Mouse (Mus musculus): Measurements from ENCODE around the gene Zbtb3. TPM values are rescaled to one million over a fixed set of nuclear protein-coding genes. Genes with fewer than 3 reads are reported as not detected.

Zbtb3 gene
- polyA plus RNA-seq (2015; fragmentation: Nextera tagmentation; extraction: Ambion mirVana): 5.1 and 5.7 TPM in 2 replicates

GRCm38 (mm10) chr19:8802130-8802821 lies at the start of gene Zbtb3:
Zbtb3 (plus strand) TSS chr19:8802555.
- H3K27me3 ChIP-seq: no peaks in the 10 kb centered on the region
- peak within 1 kb of the TSS; percentile 97 for H3K27ac ChIP-seq
- under 1% methylated on average over 30 of the region's 30 CpGs for WGBS
- peak; percentile 97 for ATAC-seq (replicated peaks; ENCODE audit: low FRiP score)
- H3K36me3 ChIP-seq: peaks cover 38% of the 10 kb centered on the region
- peak within 1 kb of the TSS; percentile 60 for H3K9ac ChIP-seq
- H3K9me3 ChIP-seq (replicated peaks): no peaks in the 10 kb centered on the region
- H3K4me3 ChIP-seq (replicated peaks): peak within 1 kb of the TSS; percentile 79
- H3K4me1 ChIP-seq: peaks cover 29% of the 10 kb centered on the region
- H3K4me2 ChIP-seq: peak within 1 kb of the TSS; percentile 76

GRCm38 (mm10) chr19:8755652-8756051 lies 46.7 kb upstream of the Zbtb3 start:
- no peaks in the 10 kb centered on the region for H3K9me3 ChIP-seq (replicated peaks)
- H3K4me3 ChIP-seq (replicated peaks): peak overlapping the region; percentile 79
- ATAC-seq (replicated peaks; ENCODE audit: low FRiP score): no peak
- H3K4me1 ChIP-seq: peaks cover 22% of the 10 kb centered on the region
- no peak overlapping the region for H3K9ac ChIP-seq
- 67% methylated on average over 3 of the region's 3 CpGs for WGBS
- no peaks in the 10 kb centered on the region for H3K27me3 ChIP-seq
- H3K27ac ChIP-seq: no peak overlapping the region
- peak overlapping the region; percentile 71 for H3K4me2 ChIP-seq
- H3K36me3 ChIP-seq: peaks cover 50% of the 10 kb centered on the region

GRCm38 (mm10) chr19:8756635-8757387 lies 45.5 kb upstream of the Zbtb3 start, which contains the start of gene Nxf1:
Nxf1 (plus strand) TSS chr19:8757073.
- no peaks in the 10 kb centered on the region for H3K9me3 ChIP-seq (replicated peaks)
- peak within 1 kb of the TSS; percentile 94 for H3K9ac ChIP-seq
- peak within 1 kb of the TSS; percentile 79 for H3K4me3 ChIP-seq (replicated peaks)
- H3K4me1 ChIP-seq: peaks cover 22% of the 10 kb centered on the region
- under 1% methylated on average over 73 of the region's 75 CpGs for WGBS
- H3K4me2 ChIP-seq: peak within 1 kb of the TSS; percentile 71
- peak within 1 kb of the TSS; percentile 93 for H3K27ac ChIP-seq
- H3K36me3 ChIP-seq: peaks cover 41% of the 10 kb centered on the region
- ATAC-seq (replicated peaks; ENCODE audit: low FRiP score): peak; percentile 95
- no peaks in the 10 kb centered on the region for H3K27me3 ChIP-seq

- H3K27me3 ChIP-seq: no peaks in the 10 kb centered on the region
- peaks cover 22% of the 10 kb centered on the region for H3K4me1 ChIP-seq
- H3K9me3 ChIP-seq (replicated peaks): no peaks in the 10 kb centered on the region
- H3K9ac ChIP-seq: peak overlapping the region; percentile 94
- H3K4me2 ChIP-seq: peak overlapping the region; percentile 71
- 0 out of 2 replicates have a peak, but pooled peaks have one; percentile 3 for ATAC-seq (replicated peaks; ENCODE audit: low FRiP score)
- H3K27ac ChIP-seq: peak overlapping the region; percentile 93
- H3K4me3 ChIP-seq (replicated peaks): peak overlapping the region; percentile 79
- H3K36me3 ChIP-seq: peaks cover 40% of the 10 kb centered on the region
- 4% methylated on average over 14 of the region's 14 CpGs for WGBS
These were observed 44.8 kb upstream of the Zbtb3 start for GRCm38 (mm10) chr19:8757471-8757998.

GRCm38 (mm10) chr19:8758899-8759298 lies 43.5 kb upstream of the Zbtb3 start:
- 0 out of 2 replicates have a peak overlapping the region, but pooled peaks have one; percentile 79 for H3K4me3 ChIP-seq (replicated peaks)
- no peaks in the 10 kb centered on the region for H3K27me3 ChIP-seq
- H3K4me1 ChIP-seq: peaks cover 22% of the 10 kb centered on the region
- no peaks in the 10 kb centered on the region for H3K9me3 ChIP-seq (replicated peaks)
- no peak overlapping the region for H3K27ac ChIP-seq
- 87% methylated on average over 2 of the region's 2 CpGs for WGBS
- ATAC-seq (replicated peaks; ENCODE audit: low FRiP score): no peak
- no peak overlapping the region for H3K9ac ChIP-seq
- H3K36me3 ChIP-seq: peaks cover 40% of the 10 kb centered on the region
- peak overlapping the region; percentile 71; the same call in 1 of the 2 replicates for H3K4me2 ChIP-seq

GRCm38 (mm10) chr19:8760757-8761156 lies 41.6 kb upstream of the Zbtb3 start:
- peaks cover 16% of the 10 kb centered on the region for H3K4me1 ChIP-seq
- H3K9ac ChIP-seq: no peak overlapping the region
- no peak for ATAC-seq (replicated peaks; ENCODE audit: low FRiP score)
- H3K4me2 ChIP-seq: no peak overlapping the region
- H3K27me3 ChIP-seq: no peaks in the 10 kb centered on the region
- no peak overlapping the region for H3K4me3 ChIP-seq (replicated peaks)
- H3K27ac ChIP-seq: no peak overlapping the region
- H3K9me3 ChIP-seq (replicated peaks): peaks cover 3% of the 10 kb centered on the region
- peaks cover 42% of the 10 kb centered on the region for H3K36me3 ChIP-seq
- WGBS: 93% methylated on average over 2 of the region's 2 CpGs

- H3K27ac ChIP-seq: no peak overlapping the region
- H3K4me1 ChIP-seq: peaks cover 6% of the 10 kb centered on the region
- WGBS: 95% methylated on average over 4 of the region's 4 CpGs
- no peak overlapping the region for H3K4me2 ChIP-seq
- ATAC-seq (replicated peaks; ENCODE audit: low FRiP score): no peak
- no peak overlapping the region for H3K4me3 ChIP-seq (replicated peaks)
- H3K36me3 ChIP-seq: peaks cover 66% of the 10 kb centered on the region
- no peaks in the 10 kb centered on the region for H3K27me3 ChIP-seq
- H3K9ac ChIP-seq: no peak overlapping the region
- H3K9me3 ChIP-seq (replicated peaks): peaks cover 3% of the 10 kb centered on the region
These were observed 39.1 kb upstream of the Zbtb3 start for GRCm38 (mm10) chr19:8763276-8763675.

- Histone ChIP-seq H3K9ac (no peak overlapping the region), H3K27me3 (no peaks in the 10 kb centered on the region), H3K9me3 (replicated peaks) (peaks cover 3% of the 10 kb centered on the region), H3K4me3 (replicated peaks) (no peak overlapping the region), H3K36me3 (peaks cover 88% of the 10 kb centered on the region), H3K27ac (no peak overlapping the region), H3K4me2 (no peak overlapping the region), H3K4me1 (peaks cover 6% of the 10 kb centered on the region)
- 96% methylated on average over 9 of the region's 9 CpGs for WGBS
- ATAC-seq (replicated peaks; ENCODE audit: low FRiP score): no peak
These were observed 36.8 kb upstream of the Zbtb3 start for GRCm38 (mm10) chr19:8765562-8765961.

- H3K9me3 ChIP-seq (replicated peaks): no peaks in the 10 kb centered on the region
- peak within 1 kb of the TSS; percentile 94 for H3K9ac ChIP-seq
- WGBS: 19% methylated on average over 29 of the region's 29 CpGs
- H3K27ac ChIP-seq: peak within 1 kb of the TSS; percentile 93
- peak within 1 kb of the TSS; percentile 77 for H3K4me3 ChIP-seq (replicated peaks)
- H3K27me3 ChIP-seq: no peaks in the 10 kb centered on the region
- peaks cover 36% of the 10 kb centered on the region for H3K4me1 ChIP-seq
- H3K4me2 ChIP-seq: peak within 1 kb of the TSS; percentile 71
- ATAC-seq (replicated peaks; ENCODE audit: low FRiP score): 0 out of 2 replicates have a peak, but pooled peaks have one; percentile 26
- peaks cover 68% of the 10 kb centered on the region for H3K36me3 ChIP-seq
These were observed 31.6 kb upstream of the Zbtb3 start, which contains the start of gene Tmem223 for GRCm38 (mm10) chr19:8770567-8771270. Tmem223 (plus strand) TSS chr19:8770996.

- H3K4me1 ChIP-seq: peaks cover 42% of the 10 kb centered on the region
- peaks cover 54% of the 10 kb centered on the region for H3K36me3 ChIP-seq
- 80% methylated on average over 5 of the region's 5 CpGs for whole genome bisulfite sequencing
- H3K27me3 ChIP-seq: no peaks in the 10 kb centered on the region
- peak overlapping the region; percentile 68 for H3K4me3 ChIP-seq (replicated peaks)
- H3K9ac ChIP-seq: peak overlapping the region; percentile 85; the same call in 1 of the 2 replicates
- ATAC-seq (replicated peaks; ENCODE audit: low FRiP score): no peak
- H3K27ac ChIP-seq: peak overlapping the region; percentile 98; the same call in 1 of the 2 replicates
- no peaks in the 10 kb centered on the region for H3K9me3 ChIP-seq (replicated peaks)
- peak overlapping the region; percentile 75 for H3K4me2 ChIP-seq
These were observed 29.4 kb upstream of the Zbtb3 start for GRCm38 (mm10) chr19:8772996-8773395.

GRCm38 (mm10) chr19:8773409-8773808 lies 28.9 kb upstream of the Zbtb3 start:
- 43% methylated on average over 6 of the region's 6 CpGs for WGBS
- peaks cover 42% of the 10 kb centered on the region for H3K4me1 ChIP-seq
- H3K27ac ChIP-seq: peak overlapping the region; percentile 98
- peaks cover 54% of the 10 kb centered on the region for H3K36me3 ChIP-seq
- no peaks in the 10 kb centered on the region for H3K9me3 ChIP-seq (replicated peaks)
- no peaks in the 10 kb centered on the region for H3K27me3 ChIP-seq
- H3K9ac ChIP-seq: peak overlapping the region; percentile 85
- peak overlapping the region; percentile 75 for H3K4me2 ChIP-seq
- no peak for ATAC-seq (replicated peaks; ENCODE audit: low FRiP score)
- peak overlapping the region; percentile 68 for H3K4me3 ChIP-seq (replicated peaks)

Measured in kidney, embryonic 15.5 days (tissue).